Mouse (Mus musculus) monocyte, adult 5-6 weeks (primary cell): Measurements from ENCODE around the gene Wipf1. TPM values are rescaled to one million over a fixed set of nuclear protein-coding genes. Genes with fewer than 3 reads are reported as not detected.

Experiments used
- ATAC-seq: fragments of 153-309, 156-312 bp; replicated peaks from 2 replicates; pipeline ENCODE4 v1.8.0; 2017; ENCODE audit warnings: mild to moderate bottlenecking; ENCODE audit not compliant: low TSS enrichment, insufficient number of reproducible peaks, severe bottlenecking, poor library complexity, low FRiP score
- total RNA-seq: library from RNA; stranded (forward); fragments of 200-1000, 200-491, 200-594 nt; gene quantifications from 3 replicates; pipeline ENCODE4 v1.2.3, GENCODE M21; 2017

The Wipf1 gene
- total RNA-seq, 1 experiment from 2014 or later: 54.2 TPM

DNA sequence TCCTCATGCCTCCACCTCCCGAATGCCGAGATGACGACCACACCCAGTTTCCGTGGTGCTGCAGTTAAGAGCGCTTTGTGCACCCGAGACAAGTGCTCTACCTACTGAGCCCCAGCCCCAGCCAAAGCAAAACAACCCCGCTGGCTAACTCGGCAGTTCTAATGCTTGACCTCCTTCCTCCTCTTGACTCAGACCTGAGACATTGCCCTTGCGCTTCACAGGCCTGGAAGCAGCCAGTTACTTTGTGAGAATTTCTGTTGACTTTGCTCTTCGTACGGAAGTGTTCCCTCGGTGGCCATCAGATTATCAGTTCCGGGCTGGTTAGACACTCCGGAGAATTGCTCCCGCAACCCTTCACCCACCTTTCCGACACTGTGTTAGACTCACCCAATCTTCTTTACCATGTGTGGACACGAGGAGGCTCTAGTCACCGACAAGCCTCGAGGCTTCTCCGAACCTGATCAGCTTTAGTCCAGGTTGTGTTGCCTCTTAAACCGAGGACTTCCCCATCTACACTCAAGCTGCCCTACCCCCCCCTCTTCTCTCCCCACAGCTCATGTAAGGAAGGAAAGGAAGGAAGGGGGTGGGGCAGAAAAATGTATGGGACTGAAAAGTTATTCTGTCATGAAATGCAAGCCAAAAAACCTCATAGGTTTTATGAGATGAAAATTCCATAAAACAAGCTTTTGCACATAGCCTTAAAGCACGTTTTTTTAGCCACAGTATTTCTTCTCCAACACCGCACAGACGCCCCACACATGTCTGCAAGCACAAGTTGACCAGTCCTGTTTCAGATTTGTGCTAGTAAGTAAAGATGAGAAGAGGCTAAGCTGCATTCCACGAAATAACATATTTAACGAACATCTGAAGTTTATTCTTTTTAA is 44.1 kb downstream of the Wipf1 start:
- peak; percentile 64 for ATAC-seq

GRCm38 (mm10) chr2:73484561-73485235 is 44.8 kb downstream of the Wipf1 start:
- no peak for ATAC-seq

DNA sequence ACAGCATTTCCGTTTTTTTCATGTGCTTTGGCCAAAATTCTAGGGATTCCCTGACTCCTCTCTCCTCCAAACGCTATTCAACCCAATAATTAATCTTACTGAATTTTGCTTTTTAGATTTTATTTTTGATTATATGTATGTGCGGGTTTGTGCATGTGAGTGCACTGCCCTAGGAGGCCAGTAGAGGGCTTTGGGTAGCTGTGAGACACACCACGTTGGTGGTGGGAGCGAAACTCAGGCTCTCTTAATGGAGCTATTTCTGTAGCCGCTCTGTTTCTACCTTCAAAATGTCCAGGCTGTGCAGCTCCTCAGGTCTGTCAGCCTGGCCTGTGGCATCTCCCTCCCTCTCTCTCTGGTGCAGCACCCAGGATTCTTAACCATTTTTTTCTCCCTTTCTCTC is 50.7 kb downstream of the Wipf1 start:
- no peak for ATAC-seq

- no peak for ATAC-seq
These were observed 52.0 kb downstream of the Wipf1 start for GRCm38 (mm10) chr2:73477501-73477900.

- peak; percentile 76 for ATAC-seq
These were observed 54.0 kb downstream of the Wipf1 start for GRCm38 (mm10) chr2:73475519-73475918.

- ATAC-seq: no peak
These were observed 57.4 kb downstream of the Wipf1 start for GRCm38 (mm10) chr2:73472130-73472529.

DNA sequence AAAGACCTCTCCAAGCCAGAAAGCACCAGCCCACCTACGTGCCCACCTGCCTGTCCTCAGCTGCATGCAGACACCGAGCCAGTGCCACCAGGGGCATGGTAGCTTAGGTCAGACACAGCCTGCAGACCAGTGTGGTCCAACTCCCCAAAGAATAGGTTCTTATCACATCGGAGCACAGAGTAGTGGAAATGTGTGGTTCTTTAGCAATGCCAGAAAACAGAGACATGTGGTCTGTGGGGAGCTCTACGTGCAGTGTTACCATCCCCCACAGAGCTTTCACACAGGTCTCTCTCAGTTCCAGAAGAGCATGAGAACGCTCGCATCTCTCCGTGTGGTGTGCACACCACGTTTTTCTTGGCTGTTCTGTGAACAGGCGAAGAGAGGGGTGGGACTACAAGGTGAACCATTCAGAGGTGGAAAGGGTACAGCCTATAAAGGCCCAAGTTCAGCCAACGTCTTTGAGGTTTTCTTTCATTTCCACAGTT is 59.3 kb downstream of the Wipf1 start:
- peak; percentile 63 for ATAC-seq

DNA sequence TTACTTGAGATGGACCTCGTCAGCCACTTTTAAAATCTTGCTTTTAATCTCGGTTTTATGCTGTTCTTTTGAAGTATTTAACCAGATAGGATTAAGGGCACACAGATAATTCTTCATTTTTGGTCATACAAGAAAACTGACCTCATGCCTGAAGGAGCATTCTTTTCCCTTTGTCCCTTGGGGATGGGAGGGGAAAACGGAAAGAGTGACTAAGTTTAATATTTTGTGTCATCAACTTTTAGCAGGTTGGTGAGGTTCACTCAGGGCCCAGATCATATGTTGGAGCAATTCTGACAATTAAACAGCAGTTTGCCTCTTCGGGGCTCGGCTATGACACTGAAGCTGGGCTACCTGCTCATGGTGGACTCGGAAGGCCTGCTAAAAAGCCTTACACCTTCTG is 60.0 kb downstream of the Wipf1 start:
- ATAC-seq: no peak

GRCm38 (mm10) chr2:73468993-73469392 is 60.5 kb downstream of the Wipf1 start:
- no peak for ATAC-seq

GRCm38 (mm10) chr2:73467071-73467851 is 62.3 kb downstream of the Wipf1 start:
- no peak for ATAC-seq

- ATAC-seq: no peak
These were observed 63.1 kb downstream of the Wipf1 start for GRCm38 (mm10) chr2:73466481-73466880.

GRCm38 (mm10) chr2:73463431-73464194 is 65.9 kb downstream of the Wipf1 start:
- ATAC-seq: peak; percentile 59; the same call in 1 of the 2 replicates

DNA sequence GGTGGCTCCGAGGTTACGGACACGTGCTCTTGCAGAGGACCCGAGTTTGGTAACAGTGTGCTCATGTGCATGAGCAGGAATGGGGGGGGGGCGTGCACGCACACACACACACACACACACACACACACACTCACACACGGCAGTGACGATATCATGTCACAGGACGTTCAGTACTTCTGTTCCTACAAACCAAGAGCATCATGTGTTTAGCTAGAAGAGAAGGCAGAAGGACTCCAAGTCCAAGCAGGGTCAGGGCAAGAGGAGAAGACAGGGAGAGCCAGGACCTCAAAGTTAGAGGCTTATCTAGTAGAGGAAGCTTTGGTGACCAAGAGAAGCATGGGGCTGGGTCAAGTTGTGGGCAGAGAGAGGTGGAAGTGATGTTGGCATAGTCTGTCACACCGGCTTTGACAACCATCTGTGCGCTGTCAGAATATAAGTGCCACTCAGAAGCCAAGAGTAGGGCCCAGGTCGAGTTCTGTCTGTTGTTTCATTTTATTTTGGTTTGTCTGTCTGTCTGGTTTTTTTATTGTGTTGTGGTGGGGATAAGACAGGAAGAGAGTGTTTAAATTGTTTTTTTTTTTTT is 66.7 kb downstream of the Wipf1 start:
- ATAC-seq: peak; percentile 51

DNA sequence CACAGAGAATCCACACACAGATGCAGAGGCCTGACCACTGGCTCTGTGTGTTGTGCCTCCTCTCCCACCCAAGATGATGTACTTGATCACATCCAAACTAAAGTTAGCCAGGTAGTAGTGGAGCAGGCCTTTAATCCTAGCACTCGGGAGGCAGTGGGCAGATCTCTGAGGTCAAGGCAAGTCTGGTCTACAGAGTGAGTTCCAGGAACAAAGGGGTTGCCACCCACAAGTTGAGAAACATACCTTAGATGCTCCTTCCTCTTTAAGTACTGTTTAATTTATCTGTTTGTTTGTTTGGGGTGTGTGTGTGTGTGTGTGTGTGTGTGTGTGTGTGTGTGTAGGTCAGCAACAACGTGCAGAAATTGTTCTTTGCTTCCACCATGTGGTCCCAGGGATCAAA is 67.3 kb downstream of the Wipf1 start:
- peak; percentile 60 for ATAC-seq

GRCm38 (mm10) chr2:73460168-73460567 is 69.4 kb downstream of the Wipf1 start:
- ATAC-seq: no peak

DNA sequence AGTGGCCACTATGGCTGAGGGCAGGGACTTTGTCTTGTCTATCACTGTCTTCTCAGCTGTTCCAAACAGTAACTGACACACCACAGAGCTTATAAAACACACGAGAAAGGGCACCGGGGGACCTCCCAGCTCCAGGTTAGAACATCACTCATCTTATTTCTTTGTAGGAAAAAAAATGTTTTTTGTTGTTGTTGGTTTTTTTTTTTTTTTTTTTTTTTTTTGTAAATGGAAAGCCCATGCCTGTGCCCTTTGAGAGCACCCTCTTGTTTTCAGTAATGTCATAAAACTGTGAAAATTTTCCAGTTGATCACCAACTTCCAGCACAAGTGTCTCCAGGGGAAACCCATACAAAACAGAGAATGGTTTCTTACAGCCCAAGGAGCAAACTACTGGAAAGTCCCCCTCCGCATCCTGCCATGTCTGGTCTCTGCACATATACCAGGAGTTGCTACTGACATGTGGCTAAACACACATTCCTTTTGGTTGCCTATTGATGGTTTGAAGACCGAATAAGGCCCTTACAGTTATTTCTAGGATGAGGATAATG is 69.9 kb downstream of the Wipf1 start:
- no peak for ATAC-seq

DNA sequence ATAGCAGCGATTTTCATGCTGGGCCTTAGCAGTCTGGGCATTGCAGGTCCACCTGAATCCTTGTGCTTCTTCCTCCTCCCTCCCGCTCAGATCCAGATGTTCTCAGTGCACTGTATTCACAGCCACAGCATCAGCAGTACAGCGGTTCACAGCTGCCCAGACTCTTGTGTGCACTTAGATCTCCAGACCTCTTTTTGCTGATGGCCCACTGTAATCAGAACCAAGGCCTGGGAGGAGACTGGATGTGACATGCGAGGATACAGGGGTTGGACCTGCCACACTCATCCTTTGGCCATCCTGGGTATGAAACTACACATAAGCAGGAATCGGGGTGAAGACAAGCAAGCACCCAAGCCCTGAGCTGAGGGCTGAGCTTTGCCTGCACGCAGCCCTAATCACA is 72.6 kb downstream of the Wipf1 start:
- ATAC-seq: no peak

DNA sequence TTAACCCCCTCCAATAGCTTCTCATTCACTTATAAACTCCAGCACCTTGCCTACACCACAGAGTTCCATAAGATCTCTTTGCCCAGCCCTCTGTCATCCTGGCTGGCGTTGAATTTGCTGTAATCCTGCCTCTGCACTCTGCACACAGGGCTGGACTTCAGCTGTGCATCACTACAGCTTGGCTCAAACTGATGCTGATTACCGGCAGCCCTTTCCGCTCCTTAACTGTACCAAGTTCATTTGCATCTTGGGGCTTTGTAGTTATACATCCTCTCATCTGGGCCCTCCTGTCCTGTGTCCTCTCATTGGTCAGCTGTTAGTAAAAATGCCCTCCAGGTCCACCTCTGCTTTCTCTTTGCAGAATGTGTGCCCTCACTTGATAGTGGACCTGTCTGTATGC is 73.4 kb downstream of the Wipf1 start:
- no peak for ATAC-seq
